Mouse (Mus musculus) liver, embryonic 15.5 days (tissue): ENCODE results near the gene Tyk2. TPM values are rescaled to one million over a fixed set of nuclear protein-coding genes. Genes with fewer than 3 reads are reported as not detected.
A peak's percentile ranks its signal among the peaks of the same experiment; 100 is the strongest.

Experiments
- ATAC-seq: fragments of 200-750 bp; cut with Nextera tagmentation; 2 replicates; pipeline ENCODE4 v1.8.0; 2017; ENCODE audit warnings: moderate number of reproducible peaks, mild to moderate bottlenecking, moderate library complexity; ENCODE audit not compliant: insufficient read depth
- H3K27ac ChIP-seq: fragments of 300-500 bp; sonication (generic); replicated peaks from 2 replicates; pipeline ENCODE4 v1.5.1; 2015; ENCODE audit warnings: mild to moderate bottlenecking, inconsistent platforms
- H3K27me3 ChIP-seq: fragments of 300-500 bp; sonication (generic); 2 replicates; pipeline ENCODE4 v1.6.1; 2015; ENCODE audit warnings: mild to moderate bottlenecking, inconsistent platforms
- H3K36me3 ChIP-seq: fragments of 300-500 bp; sonication (generic); replicated peaks from 2 replicates; pipeline ENCODE4 v1.6.1; 2015; ENCODE audit warnings: moderate library complexity, mild to moderate bottlenecking, inconsistent platforms
- H3K4me1 ChIP-seq: fragments of 300-500 bp; sonication (generic); replicated peaks from 2 replicates; pipeline ENCODE4 v1.6.1; 2015; ENCODE audit warnings: inconsistent platforms
- H3K4me2 ChIP-seq: fragments of 300-500 bp; sonication (generic); 2 replicates; pipeline ENCODE4 v1.6.1; 2015; ENCODE audit warnings: moderate library complexity, mild to moderate bottlenecking, inconsistent platforms
- H3K4me3 ChIP-seq: fragments of 300-500 bp; sonication (generic); replicated peaks from 2 replicates; pipeline ENCODE4 v1.5.1; 2015; ENCODE audit warnings: mild to moderate bottlenecking, inconsistent platforms
- H3K9ac ChIP-seq: fragments of 300-500 bp; sonication (generic); 2 replicates; pipeline ENCODE4 v1.6.1; 2015; ENCODE audit warnings: moderate library complexity, mild to moderate bottlenecking, inconsistent platforms
- H3K9me3 ChIP-seq: fragments of 300-500 bp; sonication (generic); replicated peaks from 2 replicates; pipeline ENCODE4 v1.6.1; 2016; ENCODE audit warnings: inconsistent platforms
- WGBS: fragments of 180-500 bp; shearing (Covaris S2); methylation state at CpG from one replicate; pipeline ENCODE4 v1.1.7; 2015; ENCODE audit warnings: mixed read lengths; ENCODE audit not compliant: insufficient replicate concordance; 5-methylcytosine and 5-hydroxymethylcytosine counted together
- polyA plus RNA-seq: library from polyadenylated mRNA; unstranded; fragments of >200 nt; fragmentation: Nextera tagmentation; extraction: Ambion mirVana; gene quantifications from 2 replicates; pipeline ENCODE4 v1.2.1, GENCODE M21; 2015

Gene Tyk2
- polyA plus RNA-seq, 1 experiment from 2014 or later = 7.4 TPM

DNA sequence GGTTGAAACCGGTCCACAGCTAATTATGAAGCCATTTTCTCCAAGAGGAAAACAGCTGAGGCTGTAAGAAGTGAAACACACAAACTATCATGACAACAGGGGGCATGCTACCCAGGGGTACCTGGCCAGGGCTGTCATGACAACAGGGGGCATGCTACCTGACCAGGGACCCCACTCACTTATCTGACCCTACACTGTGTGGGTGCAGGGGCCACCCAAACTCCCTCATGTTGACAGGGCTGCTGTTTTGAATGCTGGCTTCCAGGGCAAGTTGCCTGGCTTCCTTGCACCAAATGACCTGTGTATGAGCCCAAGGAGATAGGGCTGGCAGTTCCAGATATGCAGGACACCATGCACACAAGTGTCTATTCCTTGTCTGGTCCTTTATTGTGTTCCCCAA, 40.5 kb downstream of the Tyk2 start:
- H3K27ac ChIP-seq = peak overlapping the region; percentile 84; the same call in 1 of the 2 replicates

DNA sequence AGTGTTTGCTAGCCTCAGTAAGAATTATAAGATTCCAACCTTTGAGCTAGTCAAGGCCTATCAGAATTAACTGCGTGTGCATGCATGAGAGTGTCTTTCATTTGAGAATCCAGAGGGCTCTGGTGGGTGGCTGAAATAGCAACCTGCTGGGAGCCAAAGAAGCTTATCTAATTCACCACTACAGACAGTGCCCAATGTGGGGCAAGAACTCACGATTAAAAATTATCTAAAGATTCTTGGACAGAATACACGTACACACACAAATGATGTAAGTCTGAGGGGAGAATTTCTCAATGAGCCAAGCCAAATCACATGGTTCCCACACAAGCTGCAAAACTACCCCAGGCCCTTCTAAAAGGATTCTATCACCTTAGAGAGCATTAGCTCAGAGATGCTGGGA, 47.7 kb downstream of the Tyk2 start:
- 50% methylated on average over 3 of the region's 3 CpGs for WGBS
- no peaks in the 10 kb centered on the region for H3K27me3 ChIP-seq
- ATAC-seq = no peak; the same call in 1 of the 2 replicates
- peaks cover 30% of the 10 kb centered on the region for H3K4me1 ChIP-seq
- H3K9me3 ChIP-seq = no peaks in the 10 kb centered on the region
- no peak overlapping the region for H3K9ac ChIP-seq
- no peak overlapping the region for H3K27ac ChIP-seq
- H3K4me3 ChIP-seq = no peak overlapping the region
- peaks cover 97% of the 10 kb centered on the region for H3K36me3 ChIP-seq
- H3K4me2 ChIP-seq = no peak overlapping the region

More for the DNA sequence above, 40.5 kb downstream of the Tyk2 start:
- H3K9ac ChIP-seq = peak overlapping the region; percentile 66
- H3K36me3 ChIP-seq = peaks cover 52% of the 10 kb centered on the region
- ATAC-seq = no peak
- WGBS = 94% methylated on average over 1 of the region's 1 CpGs
- peaks cover 48% of the 10 kb centered on the region for H3K4me1 ChIP-seq
- peak overlapping the region; percentile 82 for H3K4me2 ChIP-seq
- peak overlapping the region; percentile 76 for H3K4me3 ChIP-seq
- no peaks in the 10 kb centered on the region for H3K9me3 ChIP-seq
- no peaks in the 10 kb centered on the region for H3K27me3 ChIP-seq

DNA sequence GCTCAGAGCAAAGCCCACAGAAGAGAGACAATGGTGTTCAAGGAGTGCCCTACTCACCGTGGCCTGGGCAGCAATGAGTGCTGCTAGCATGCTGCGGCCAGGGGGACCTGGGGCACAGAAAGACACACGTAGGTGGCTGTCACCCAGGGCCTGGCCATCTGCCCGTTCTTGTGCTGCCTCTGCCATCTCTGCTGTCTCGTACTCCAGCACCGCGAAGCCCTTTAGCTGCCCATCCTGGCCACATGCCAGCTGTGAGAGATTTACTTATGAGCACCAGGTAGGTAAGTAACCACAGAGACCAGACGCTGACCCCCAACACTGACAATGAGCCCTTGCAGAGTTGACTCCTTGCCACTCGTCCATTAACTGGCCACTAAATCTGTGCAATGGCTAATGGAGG, 49.9 kb downstream of the Tyk2 start:
- no peak overlapping the region for H3K4me2 ChIP-seq
- no peaks in the 10 kb centered on the region for H3K9me3 ChIP-seq
- peaks cover 22% of the 10 kb centered on the region for H3K4me1 ChIP-seq
- H3K9ac ChIP-seq = no peak overlapping the region
- H3K27me3 ChIP-seq = no peaks in the 10 kb centered on the region
- H3K36me3 ChIP-seq = peaks cover 97% of the 10 kb centered on the region
- no peak overlapping the region for H3K27ac ChIP-seq
- whole genome bisulfite sequencing = 81% methylated on average over 9 of the region's 9 CpGs
- H3K4me3 ChIP-seq = no peak overlapping the region
- ATAC-seq = no peak

DNA sequence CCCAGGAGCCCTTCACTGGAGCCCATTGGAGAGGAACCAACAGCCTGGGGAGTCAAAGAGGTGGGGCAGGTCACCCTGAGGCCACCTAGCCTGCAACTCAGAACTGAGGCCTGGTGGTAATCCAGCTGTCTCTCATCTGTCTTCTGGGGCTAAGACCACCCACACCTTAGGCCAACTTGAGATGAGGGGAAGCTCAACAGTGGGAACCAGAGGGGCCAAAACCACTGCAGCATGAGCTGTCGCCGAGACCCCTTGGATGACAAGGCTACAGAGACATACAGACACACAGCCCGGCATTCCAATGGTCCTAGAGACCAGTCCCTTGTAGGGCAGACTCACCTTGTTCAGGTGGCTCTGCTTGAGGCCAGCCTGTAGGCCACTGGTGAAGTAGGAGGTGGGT, 55.4 kb downstream of the Tyk2 start:
- H3K4me1 ChIP-seq = peaks cover 33% of the 10 kb centered on the region
- no peak overlapping the region for H3K9ac ChIP-seq
- ATAC-seq = no peak
- H3K4me3 ChIP-seq = no peak overlapping the region
- H3K9me3 ChIP-seq = no peaks in the 10 kb centered on the region
- no peaks in the 10 kb centered on the region for H3K27me3 ChIP-seq
- no peak overlapping the region for H3K27ac ChIP-seq
- H3K36me3 ChIP-seq = peaks cover 69% of the 10 kb centered on the region
- WGBS = 83% methylated on average over 3 of the region's 3 CpGs
- H3K4me2 ChIP-seq = no peak overlapping the region

DNA sequence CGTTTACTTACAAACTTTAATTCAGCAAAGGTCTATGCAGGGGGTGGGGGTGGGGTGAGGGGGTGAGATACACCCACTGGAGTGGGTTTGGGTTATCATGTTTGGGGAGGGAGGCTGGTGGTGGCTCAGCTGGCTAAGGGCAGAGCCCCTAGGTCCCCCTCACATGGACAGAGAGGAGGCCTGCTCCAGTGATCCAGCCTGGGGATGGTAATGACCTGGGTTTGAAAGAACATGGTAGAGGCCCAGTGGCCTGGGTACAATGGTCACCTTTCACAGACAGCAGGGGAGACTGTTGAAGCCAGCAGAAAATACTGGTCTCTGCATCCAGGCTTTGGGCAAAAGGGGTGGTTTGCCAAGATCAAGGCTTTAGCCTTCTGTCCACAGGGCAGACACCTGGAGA, 56.9 kb downstream of the Tyk2 start:
- 57% methylated on average over 1 of the region's 1 CpGs for WGBS
- H3K9ac ChIP-seq = no peak overlapping the region
- H3K4me1 ChIP-seq = peaks cover 33% of the 10 kb centered on the region
- H3K36me3 ChIP-seq = peaks cover 58% of the 10 kb centered on the region
- H3K27me3 ChIP-seq = no peaks in the 10 kb centered on the region
- peak overlapping the region; percentile 96; the same call in 1 of the 2 replicates for H3K4me2 ChIP-seq
- H3K9me3 ChIP-seq = no peaks in the 10 kb centered on the region
- peak overlapping the region; percentile 33; the same call in 1 of the 2 replicates for H3K27ac ChIP-seq
- no peak for ATAC-seq
- no peak overlapping the region for H3K4me3 ChIP-seq

DNA sequence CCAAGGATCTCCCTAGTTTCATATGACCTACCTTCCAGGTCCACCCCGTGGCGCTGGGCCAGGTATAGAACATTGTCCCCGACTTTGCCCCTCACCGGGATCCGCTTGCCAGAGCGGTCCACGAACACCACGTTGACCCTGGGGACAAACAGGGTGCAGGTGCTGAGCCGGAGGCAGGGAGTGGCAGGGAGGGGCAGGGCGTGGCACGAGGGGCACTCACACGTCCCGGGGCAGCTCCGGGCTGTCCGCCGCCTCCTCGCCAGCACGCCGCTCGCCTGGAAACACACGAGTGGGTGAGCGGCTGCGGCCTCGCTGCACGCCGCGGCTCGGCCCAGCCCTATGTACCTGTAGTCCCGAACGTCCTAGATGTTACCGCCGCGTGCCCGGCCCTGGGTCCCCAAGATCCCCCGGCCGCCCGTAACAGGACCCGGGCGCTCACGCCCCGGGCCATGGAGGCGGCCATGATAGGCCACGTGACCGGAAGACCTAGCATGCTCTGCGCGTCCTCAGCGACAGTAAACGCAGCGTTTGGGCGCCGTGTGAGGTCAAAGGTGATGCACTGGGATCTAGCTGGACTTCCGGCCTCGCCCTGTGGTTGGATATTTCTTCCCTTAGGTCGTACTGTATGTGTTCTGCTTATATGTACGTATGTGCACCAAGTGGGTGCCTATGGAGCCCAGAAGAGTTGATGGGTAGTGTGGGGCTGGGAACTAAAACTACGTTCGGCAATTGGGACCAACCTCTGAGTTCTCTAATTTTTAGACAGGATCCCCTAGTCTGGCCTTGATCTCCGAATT, 57.8 kb downstream of the Tyk2 start, which contains the start of the genes Gm49373 and Fdx1l:
Gene Gm49373 (minus strand): TSS at position 53 of the 797 bp plus-strand sequence.
Gene Fdx1l (minus strand): TSS at position 571 of the 797 bp plus-strand sequence.
- Histone ChIP-seq H3K36me3 (peaks cover 51% of the 10 kb centered on the region), H3K27ac (peak within 1 kb of the TSS; percentile 60), H3K9me3 (no peaks in the 10 kb centered on the region), H3K9ac (peak within 1 kb of the TSS; percentile 72), H3K4me3 (peak within 1 kb of the TSS; percentile 90), H3K27me3 (no peaks in the 10 kb centered on the region), H3K4me2 (peak within 1 kb of the TSS; percentile 96), H3K4me1 (peaks cover 33% of the 10 kb centered on the region)
- ATAC-seq = peak; percentile 86
- WGBS = 2% methylated on average over 58 of the region's 58 CpGs

DNA sequence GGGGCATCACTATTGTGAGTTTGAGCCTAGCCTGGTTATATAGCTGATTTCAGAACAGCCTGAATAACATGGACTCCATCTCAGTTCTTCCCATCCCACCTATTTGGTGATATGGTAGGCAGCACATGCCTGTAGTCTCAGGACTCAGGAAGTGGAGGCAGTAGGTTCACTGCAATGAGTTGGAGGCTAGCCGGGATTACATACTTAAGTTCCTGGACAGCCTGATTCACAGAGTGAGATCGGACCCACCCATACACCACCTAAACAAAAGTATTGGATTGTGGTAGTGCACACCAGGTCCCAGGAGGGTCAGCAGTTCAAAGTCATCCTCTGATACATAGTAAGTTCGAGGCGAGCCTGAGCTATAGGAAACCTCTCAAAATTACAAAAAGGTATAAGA, 58.4 kb downstream of the Tyk2 start:
- Histone ChIP-seq H3K9me3 (no peaks in the 10 kb centered on the region), H3K4me1 (peaks cover 33% of the 10 kb centered on the region), H3K36me3 (peaks cover 51% of the 10 kb centered on the region), H3K9ac (peak overlapping the region; percentile 72), H3K4me3 (peak overlapping the region; percentile 90), H3K4me2 (peak overlapping the region; percentile 96), H3K27ac (peak overlapping the region; percentile 60), H3K27me3 (no peaks in the 10 kb centered on the region)
- 7% methylated on average over 4 of the region's 4 CpGs for WGBS
- 0 out of 2 replicates have a peak, but pooled peaks have one; percentile 10 for ATAC-seq

DNA sequence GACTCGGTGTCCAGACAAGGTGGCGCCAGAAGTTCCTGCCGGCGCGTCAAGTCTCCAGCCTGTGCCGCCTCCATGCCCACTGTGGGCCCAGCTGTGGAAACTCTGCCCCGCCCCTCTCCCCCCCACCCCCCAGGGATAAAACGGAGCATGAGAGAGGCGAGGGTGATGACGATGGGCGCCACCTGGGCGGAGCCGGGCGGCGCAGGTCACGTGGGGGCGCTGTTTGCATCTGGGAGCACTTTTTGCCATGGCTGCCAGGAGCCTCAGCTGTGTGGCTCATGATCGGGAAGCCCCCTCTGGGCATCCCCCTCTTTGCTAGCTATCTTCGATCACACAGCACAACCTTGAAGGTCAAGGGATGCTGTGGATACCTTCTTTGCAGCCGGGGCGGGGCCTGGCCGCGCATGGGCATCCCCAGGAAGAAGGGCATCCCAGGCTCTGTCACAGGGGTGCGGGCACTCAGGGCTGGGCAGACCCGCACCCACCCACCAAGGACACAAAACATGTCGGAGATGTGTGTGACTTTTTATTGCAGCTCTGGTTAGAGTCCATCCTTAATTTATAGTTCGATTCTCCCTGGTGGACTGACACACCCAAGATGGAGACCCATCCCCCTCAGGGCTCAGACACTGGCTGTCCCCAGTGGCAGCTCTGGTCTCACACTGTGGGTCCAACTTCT, 63.9 kb downstream of the Tyk2 start, which contains the start of gene Zglp1:
Gene Zglp1 (minus strand): TSS at position 88 of the 679 bp plus-strand sequence.
- no peaks in the 10 kb centered on the region for H3K27me3 ChIP-seq
- H3K36me3 ChIP-seq = peaks cover 42% of the 10 kb centered on the region
- no peak within 1 kb of the TSS for H3K9ac ChIP-seq
- H3K9me3 ChIP-seq = no peaks in the 10 kb centered on the region
- no peak within 1 kb of the TSS for H3K4me2 ChIP-seq
- peaks cover 11% of the 10 kb centered on the region for H3K4me1 ChIP-seq
- no peak within 1 kb of the TSS for H3K27ac ChIP-seq
- no peak for ATAC-seq
- no peak within 1 kb of the TSS for H3K4me3 ChIP-seq
- WGBS = 82% methylated on average over 27 of the region's 27 CpGs

DNA sequence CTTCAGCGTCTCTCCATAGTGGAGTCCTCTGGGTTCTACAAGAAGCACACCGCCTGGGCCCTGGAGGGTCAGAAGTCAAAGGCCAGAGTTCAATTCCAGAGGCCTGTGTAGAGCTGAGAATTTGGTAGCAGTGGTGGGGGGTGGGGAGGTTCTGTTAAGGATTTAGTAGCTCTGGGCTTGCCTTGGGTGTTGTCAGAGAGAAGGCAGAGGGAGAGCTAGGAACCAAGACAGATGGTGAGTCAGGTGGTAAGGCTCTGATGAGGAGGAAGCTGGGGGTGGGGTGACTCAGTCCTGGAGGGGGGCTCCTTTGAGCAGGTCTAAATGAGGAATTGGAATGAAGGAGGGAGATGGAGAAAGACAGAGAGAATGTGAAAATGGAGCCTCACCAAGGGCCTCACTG, 68.1 kb downstream of the Tyk2 start:
- no peak for ATAC-seq
- no peaks in the 10 kb centered on the region for H3K9me3 ChIP-seq
- 0 out of 2 replicates have a peak, but pooled peaks cover 4% of the 10 kb centered on the region for H3K4me1 ChIP-seq
- H3K27ac ChIP-seq = no peak overlapping the region
- H3K27me3 ChIP-seq = no peaks in the 10 kb centered on the region
- no peak overlapping the region for H3K9ac ChIP-seq
- 84% methylated on average over 2 of the region's 2 CpGs for WGBS
- H3K4me3 ChIP-seq = no peak overlapping the region
- H3K36me3 ChIP-seq = peaks cover 33% of the 10 kb centered on the region
- no peak overlapping the region for H3K4me2 ChIP-seq
